Mouse (Mus musculus): Measurements from ENCODE around the gene Adck1. TPM values are rescaled to one million over a fixed set of nuclear protein-coding genes. Genes with fewer than 3 reads are reported as not detected.
"Not testable (repeated sequence)": the region's sequence is repeated elsewhere in the genome, so short reads cannot be mapped to it uniquely, and the experiment has no call there.

The Adck1 gene
- total RNA-seq, 2 experiments from 2014 or later, result 34.5 to 35.2 TPM

DNA sequence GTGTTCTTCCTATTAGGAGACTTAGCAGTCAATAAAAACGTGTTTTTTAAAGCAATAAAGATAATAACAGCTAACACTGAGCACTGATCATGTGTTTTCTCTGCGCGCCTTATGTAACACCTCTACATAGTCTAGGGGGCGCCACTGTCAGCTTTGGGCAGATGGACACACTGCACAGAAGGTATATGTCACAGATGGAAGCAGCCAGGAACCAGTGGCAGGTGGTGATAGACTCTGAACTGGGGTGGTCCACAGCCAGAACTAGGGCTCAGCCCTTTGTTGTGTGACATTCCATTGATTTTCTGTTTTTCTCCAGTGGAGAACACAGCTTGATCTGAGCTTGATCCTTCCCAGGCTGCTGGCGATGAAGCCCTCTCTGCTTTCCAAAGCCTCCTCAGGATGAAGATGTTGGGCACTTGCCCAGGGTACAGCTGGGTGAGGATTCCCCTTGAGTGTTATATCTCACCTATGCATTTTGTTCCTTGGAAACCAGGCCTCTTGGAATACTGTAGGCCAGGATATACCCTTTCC lies 107.6 kb downstream of the Adck1 start:
- no peak for DNase-seq (ENCODE audit: extremely low spot score in 1 of 2, low spot score in 1 of 2)

DNA sequence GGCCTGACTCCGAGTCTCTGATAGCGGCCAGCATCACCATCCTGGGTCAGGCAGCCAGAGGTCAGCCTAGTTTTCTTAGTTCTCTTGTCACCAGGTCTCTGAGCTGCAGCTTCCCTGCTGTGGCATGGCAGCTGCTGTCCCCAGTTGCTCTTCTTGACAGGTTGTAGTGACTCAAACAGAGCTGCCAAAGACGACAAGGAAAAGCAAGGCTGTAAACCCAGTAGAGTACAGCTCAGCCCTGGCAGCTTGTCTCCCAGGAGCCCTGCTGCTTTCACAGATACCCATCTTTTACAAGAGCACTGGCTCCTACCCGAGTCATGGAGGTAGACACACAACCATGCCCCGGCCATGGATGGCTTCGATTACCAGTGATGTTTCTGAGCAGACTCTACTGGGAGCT lies 108.3 kb downstream of the Adck1 start:
- no peak for DNase-seq (ENCODE audit: extremely low spot score in 1 of 2, low spot score in 1 of 2)

DNA sequence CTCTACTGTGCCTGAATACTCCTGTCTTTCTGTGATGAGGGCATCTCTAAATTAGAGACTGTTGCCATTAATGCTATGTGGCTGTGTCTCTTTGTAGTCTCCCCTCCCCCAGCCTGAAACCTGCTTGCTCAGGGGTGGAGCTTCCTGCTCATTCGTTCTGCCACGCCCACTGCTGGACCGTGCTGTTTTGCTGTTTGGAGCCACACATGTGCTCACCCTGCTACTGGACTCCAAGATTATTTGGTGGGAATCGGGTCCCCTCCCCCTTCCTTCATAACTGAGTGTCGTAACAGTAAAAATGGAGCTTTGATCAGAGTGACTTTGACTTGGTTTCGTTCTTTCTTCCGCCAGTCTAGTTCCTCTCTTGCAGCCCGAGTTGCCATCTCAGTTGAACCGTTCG lies 111.5 kb downstream of the Adck1 start:
- not testable (repeated sequence) for DNase-seq (ENCODE audit: extremely low spot score in 1 of 2, low spot score in 1 of 2)

- no peak for DNase-seq (ENCODE audit: extremely low spot score in 1 of 2, low spot score in 1 of 2)
These were observed 112.5 kb downstream of the Adck1 start for GRCm38 (mm10) chr12:88472832-88473231.

DNA sequence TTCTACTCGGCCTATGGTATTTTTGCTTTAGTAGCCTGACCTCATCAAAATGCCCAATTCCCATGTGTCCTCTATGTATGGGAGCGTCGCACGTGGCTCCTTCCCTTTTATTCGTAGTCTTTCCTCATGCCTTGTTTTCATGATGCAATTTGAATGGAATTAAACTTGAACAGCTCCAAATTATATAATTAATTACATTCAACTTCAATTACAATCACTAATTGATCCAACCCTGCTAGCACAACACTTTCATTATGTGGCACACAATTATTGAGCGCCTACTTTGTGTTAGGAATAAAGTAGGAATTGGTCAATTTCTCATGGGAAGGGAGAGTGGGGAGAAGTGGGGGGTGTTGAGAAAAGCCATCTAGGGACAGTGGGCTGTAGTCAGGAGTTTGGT lies 113.4 kb downstream of the Adck1 start:
- DNase-seq (ENCODE audit: extremely low spot score in 1 of 2, low spot score in 1 of 2), result no peak

DNA sequence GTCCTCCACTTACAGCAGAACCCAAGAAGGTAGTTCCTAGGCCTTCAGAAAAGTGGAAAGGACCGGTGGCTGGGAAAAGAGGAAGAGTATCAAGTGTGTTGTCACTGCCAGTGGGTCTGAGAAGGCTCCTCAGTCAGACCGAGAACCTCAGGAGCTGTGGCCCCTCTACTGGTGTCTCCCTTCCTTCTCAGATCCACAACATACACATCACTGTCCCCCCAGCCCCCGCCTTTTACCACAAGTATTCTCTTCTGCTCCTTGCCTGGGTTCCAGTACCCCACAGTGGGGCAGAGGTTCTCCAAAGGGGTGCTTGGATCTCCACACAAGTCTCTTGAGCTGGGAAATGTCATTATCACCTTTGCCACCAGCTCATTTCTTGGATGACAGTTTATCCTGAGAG lies 115.5 kb downstream of the Adck1 start:
- DNase-seq (ENCODE audit: extremely low spot score in 1 of 2, low spot score in 1 of 2), result no peak

GRCm38 (mm10) chr12:88476702-88477101 lies 116.3 kb downstream of the Adck1 start:
- DNase-seq (ENCODE audit: extremely low spot score in 1 of 2, low spot score in 1 of 2), result no peak

- DNase-seq (ENCODE audit: extremely low spot score in 1 of 2, low spot score in 1 of 2), result no peak
These were observed 121.3 kb downstream of the Adck1 start for GRCm38 (mm10) chr12:88481657-88482056.

DNA sequence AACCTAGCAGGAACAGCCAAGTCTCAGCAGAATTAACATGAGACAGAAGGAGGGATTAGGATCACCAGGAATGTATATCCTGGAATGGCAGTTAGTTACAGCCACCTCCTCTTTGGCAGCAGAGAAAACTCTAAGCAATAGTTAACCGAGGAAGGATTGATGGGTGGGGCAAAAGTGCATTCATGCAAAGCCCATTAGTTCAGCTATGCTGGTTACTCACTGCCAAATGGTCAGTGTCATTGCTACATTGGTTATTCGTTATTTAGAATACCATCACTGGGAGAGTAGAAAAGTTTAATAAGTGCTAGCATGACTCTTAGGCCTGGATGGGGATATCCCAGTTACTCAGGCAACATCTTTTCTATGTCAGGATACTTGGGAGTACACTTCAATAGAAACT lies 130.5 kb downstream of the Adck1 start:
- no peak for DNase-seq (ENCODE audit: extremely low spot score in 1 of 2, low spot score in 1 of 2)

Other genes starting within 250 kb of the Adck1 start
- gene Gm10436, start 178.4 kb upstream of the Adck1 start, total RNA-seq (2021), result not detected
- gene Gm8332, start 110.5 kb upstream of the Adck1 start, total RNA-seq (2021), result not detected
- gene Gm5662, start 86.1 kb upstream of the Adck1 start, total RNA-seq (2021), result not detected
- not detected for gene Gm5039, start 36.5 kb upstream of the Adck1 start, total RNA-seq (2021)